Mouse (Mus musculus): ENCODE results near the gene Enc1.

The Enc1 gene

DNA sequence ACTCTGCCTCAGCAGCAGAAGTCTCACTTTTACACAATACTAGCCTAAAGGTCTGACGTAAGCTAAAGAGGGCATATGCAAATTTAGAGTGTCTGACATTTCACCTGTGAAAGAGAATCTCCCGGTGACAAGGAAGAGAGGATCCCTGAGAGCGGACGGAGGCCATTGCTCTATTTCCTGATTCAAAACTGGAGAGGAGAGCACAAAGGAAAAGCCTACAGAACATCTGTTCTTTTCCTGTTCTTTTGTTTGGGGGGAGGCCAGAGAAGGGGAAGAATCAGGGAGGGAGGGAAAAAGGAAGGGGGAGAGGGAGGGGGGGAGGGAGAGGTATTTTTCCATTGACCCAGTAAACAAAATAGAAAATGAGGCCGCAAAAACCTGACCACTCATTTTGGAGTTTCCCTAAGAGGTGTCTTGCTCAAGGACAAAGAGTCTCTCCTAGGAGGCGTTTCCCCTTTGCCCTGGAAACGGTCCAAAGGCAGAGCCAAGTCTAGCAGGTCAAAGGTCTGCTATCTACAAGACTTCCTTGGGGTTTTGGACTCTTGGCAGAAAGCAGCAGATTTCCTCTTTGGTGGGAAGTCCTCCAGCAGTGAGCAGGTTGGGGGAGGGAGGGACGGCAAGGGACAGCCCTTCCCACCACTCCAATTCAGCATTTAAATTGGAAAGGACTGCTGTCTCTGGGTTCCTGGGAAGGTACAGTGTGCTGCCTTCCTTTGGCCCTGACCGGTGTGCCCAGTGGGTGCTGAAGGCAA is 54.4 kb downstream of the Enc1 start:
- no peak for DNase-seq

DNA sequence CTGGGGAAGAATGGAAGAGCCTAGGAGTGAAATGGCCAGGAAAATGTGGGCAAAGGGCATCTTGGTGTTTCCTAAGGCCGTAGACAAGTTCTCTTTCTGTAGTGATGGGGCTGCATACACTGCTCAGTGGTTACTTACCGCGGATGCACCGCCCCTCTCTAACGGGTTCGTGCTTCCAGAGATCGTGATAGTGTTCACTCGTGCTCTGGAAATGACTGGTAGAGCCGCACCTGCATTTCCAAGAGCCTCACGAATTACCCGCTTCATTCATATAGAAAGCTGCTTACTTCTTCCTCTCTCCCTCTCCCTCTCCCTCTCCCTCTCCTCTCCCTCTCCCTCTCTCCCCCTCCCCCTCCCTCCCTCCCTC is 54.9 kb downstream of the Enc1 start:
- DNase-seq = no peak

- no peak for DNase-seq
These were observed 55.4 kb downstream of the Enc1 start for GRCm38 (mm10) chr13:97296281-97296680.

DNA sequence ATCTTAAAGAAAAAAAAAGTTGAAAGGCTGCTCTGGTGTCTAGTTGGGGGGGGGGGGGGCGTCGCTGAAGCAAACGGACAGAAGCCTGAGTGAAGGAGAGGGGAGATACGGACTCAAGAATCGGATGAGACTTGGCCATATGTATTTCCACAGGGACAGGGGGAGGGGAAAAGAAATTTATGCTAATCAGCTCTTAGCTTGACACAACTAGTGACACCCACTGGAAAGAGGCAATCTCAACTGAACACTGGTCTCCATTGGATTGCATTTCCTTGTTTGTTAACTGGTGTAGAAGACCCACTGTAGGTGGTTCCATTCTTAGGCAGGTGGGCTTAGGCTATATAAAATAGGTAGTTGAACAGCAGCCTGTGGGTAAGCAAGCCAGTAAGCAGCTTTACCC is 55.9 kb downstream of the Enc1 start:
- DNase-seq = no peak

- DNase-seq = no peak
These were observed 56.6 kb downstream of the Enc1 start for GRCm38 (mm10) chr13:97297418-97298050.

- no peak for DNase-seq
These were observed 58.0 kb downstream of the Enc1 start for GRCm38 (mm10) chr13:97298896-97299295.

GRCm38 (mm10) chr13:97299877-97300873 is 59.3 kb downstream of the Enc1 start:
- no peak for DNase-seq
